ENCODE assay signal across 8 mouse cellular contexts in the genomic region with DNA sequence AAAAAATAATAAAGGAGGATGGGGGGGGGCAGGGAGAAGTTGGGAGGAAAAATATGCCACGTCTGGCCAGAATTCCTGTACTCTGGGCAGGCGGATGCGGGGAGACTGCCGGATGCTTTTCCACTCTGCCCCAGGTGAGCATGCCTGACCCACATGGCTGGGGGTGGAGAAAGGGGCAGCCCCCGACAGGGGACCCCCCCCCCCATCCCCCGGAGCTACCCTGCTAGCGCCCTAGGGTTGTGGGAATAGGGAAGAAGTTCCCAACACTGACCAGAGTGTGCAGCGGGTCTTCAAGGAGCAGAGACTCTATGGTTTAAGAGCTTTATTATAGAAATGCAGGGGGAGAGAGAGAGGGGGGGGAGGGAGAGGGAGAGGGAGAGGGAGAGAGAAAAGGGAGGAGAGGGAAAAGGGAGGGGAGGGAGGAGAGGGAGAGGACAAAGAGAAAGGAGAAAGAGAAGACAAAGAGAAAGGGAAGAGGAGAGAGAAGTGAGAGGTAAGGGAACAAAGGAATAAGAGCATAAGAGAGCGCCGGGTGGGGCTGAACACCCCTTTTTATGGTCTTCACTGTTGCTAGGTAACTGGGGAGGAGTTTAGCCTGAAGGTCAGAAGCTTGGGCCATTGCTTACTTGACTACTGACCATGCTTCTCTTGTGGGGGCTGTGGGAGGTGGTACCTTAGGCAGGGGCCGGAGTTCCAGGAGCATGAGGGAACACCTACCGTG.
DNase-seq lines count a peak whose midpoint lies in the region; ATAC-seq and TF ChIP-seq lines count a peak whose summit lies in the region.
"Not testable (repeated sequence)": the region's sequence is repeated elsewhere in the genome, so short reads cannot be mapped to it uniquely, and the experiment has no call there.

No protein-coding gene starts in this region.

- not testable (repeated sequence) for H3K4me2 ChIP-seq in forebrain, postnatal 0 days (ENCODE audit: low read depth); hindbrain, embryonic 14.5 days (replicated peaks); intestine, embryonic 16.5 days (ENCODE audit: low read depth, low read length); midbrain, embryonic 15.5 days
- H3K4me2 ChIP-seq in limb, embryonic 14.5 days (replicated peaks; ENCODE audit: low read depth, low read length, severe bottlenecking), result peak overlapping the region; percentile 14; the same call in 1 of the 2 replicates
- 0 out of 2 replicates have a peak overlapping the region, but pooled peaks have one; percentile 7 for H3K4me2 ChIP-seq in neural tube, embryonic 14.5 days (ENCODE audit: low read depth, low read length)

- H3K36me3 ChIP-seq in forebrain, embryonic 10.5 days (replicated peaks), result peaks cover 46% of the 10 kb centered on the region
- not testable (repeated sequence) for H3K36me3 ChIP-seq in forebrain, postnatal 0 days (ENCODE audit: insufficient read depth); hindbrain, embryonic 14.5 days (replicated peaks; ENCODE audit: control insufficient read depth, insufficient read depth); intestine, embryonic 16.5 days (ENCODE audit: control insufficient read depth, insufficient read depth, low read length); limb, embryonic 14.5 days (ENCODE audit: control insufficient read depth, insufficient read depth, low read length); midbrain, embryonic 15.5 days (replicated peaks); neural tube, embryonic 14.5 days (ENCODE audit: control insufficient read depth, insufficient read depth, low read length)

- H3K9ac ChIP-seq in forebrain, postnatal 0 days; hindbrain, embryonic 14.5 days; intestine, embryonic 16.5 days (ENCODE audit: low read depth, low read length); limb, embryonic 14.5 days (ENCODE audit: low read depth, low read length, severe bottlenecking); midbrain, embryonic 15.5 days; neural tube, embryonic 14.5 days (replicated peaks; ENCODE audit: low read depth, low read length): not testable (repeated sequence)

- not testable (repeated sequence) for H3K4me3 ChIP-seq in forebrain, embryonic 10.5 days; forebrain, postnatal 0 days (ENCODE audit: low read depth, low read length); hindbrain, embryonic 14.5 days (replicated peaks; ENCODE audit: low read length); intestine, embryonic 16.5 days (ENCODE audit: low read length); limb, embryonic 14.5 days (replicated peaks; ENCODE audit: low read length); midbrain, embryonic 15.5 days; neural tube, embryonic 14.5 days (ENCODE audit: low read depth, low read length)

- 63% methylated on average over 12 of the region's 12 CpGs for WGBS in forebrain, embryonic 10.5 days
- WGBS in forebrain, postnatal 0 days, result 59% methylated on average over 12 of the region's 12 CpGs
- WGBS in hindbrain, embryonic 14.5 days, result 48% methylated on average over 12 of the region's 12 CpGs
- WGBS in intestine, embryonic 16.5 days, result 40% methylated on average over 12 of the region's 12 CpGs
- WGBS in limb, embryonic 14.5 days, result 30% methylated on average over 12 of the region's 12 CpGs
- 46% methylated on average over 12 of the region's 12 CpGs for WGBS in midbrain, embryonic 15.5 days
- 32% methylated on average over 12 of the region's 12 CpGs for WGBS in neural tube, embryonic 14.5 days

- peaks cover 48% of the 10 kb centered on the region for H3K4me1 ChIP-seq in forebrain, embryonic 10.5 days
- peaks cover 13% of the 10 kb centered on the region; the same call in 1 of the 2 replicates for H3K4me1 ChIP-seq in forebrain, postnatal 0 days (ENCODE audit: insufficient read depth)
- peaks cover 16% of the 10 kb centered on the region; the same call in 1 of the 2 replicates for H3K4me1 ChIP-seq in hindbrain, embryonic 14.5 days (replicated peaks; ENCODE audit: control insufficient read depth, insufficient read depth, low read length)
- H3K4me1 ChIP-seq in intestine, embryonic 16.5 days (ENCODE audit: control insufficient read depth, insufficient read depth, low read length); limb, embryonic 14.5 days (ENCODE audit: control insufficient read depth, insufficient read depth, low read length); neural tube, embryonic 14.5 days (ENCODE audit: control insufficient read depth, insufficient read depth, low read length): not testable (repeated sequence)
- peaks cover 21% of the 10 kb centered on the region for H3K4me1 ChIP-seq in midbrain, embryonic 15.5 days

- DNase-seq in ES-CJ7 (ENCODE audit: low read depth, low spot score), result peak; percentile 10
- not testable (repeated sequence) for DNase-seq in forebrain, embryonic 10.5 days (ENCODE audit: extremely low spot score, low spot score); forebrain, postnatal 0 days; hindbrain, embryonic 14.5 days (ENCODE audit: low spot score); limb, embryonic 14.5 days (ENCODE audit: low spot score)

- not testable (repeated sequence) for ATAC-seq in forebrain, postnatal 0 days; limb, embryonic 14.5 days (ENCODE audit: low FRiP score, low read depth)
- ATAC-seq in hindbrain, embryonic 14.5 days (ENCODE audit: low FRiP score), result peak; percentile 22; the same call in 1 of the 2 replicates
- peak; percentile 38; the same call in 1 of the 2 replicates for ATAC-seq in intestine, embryonic 16.5 days
- ATAC-seq in midbrain, embryonic 15.5 days (replicated peaks), result peak; percentile 51; the same call in 1 of the 2 replicates
- peak; percentile 56; the same call in 1 of the 2 replicates for ATAC-seq in neural tube, embryonic 14.5 days (ENCODE audit: low read depth)

- TF ChIP-seq POLR2A in limb, embryonic 14.5 days (IDR thresholded peaks at IDR 0.05; ENCODE audit: borderline replicate concordance, extremely low read depth, insufficient read depth, insufficient read length), result not testable (repeated sequence)

- H3K27ac ChIP-seq in forebrain, embryonic 10.5 days, result peak overlapping the region; percentile 79
- peak overlapping the region; percentile 67; the same call in 1 of the 2 replicates for H3K27ac ChIP-seq in forebrain, postnatal 0 days (ENCODE audit: low read depth, low read length)
- H3K27ac ChIP-seq in hindbrain, embryonic 14.5 days; intestine, embryonic 16.5 days (ENCODE audit: low read length); limb, embryonic 14.5 days (replicated peaks; ENCODE audit: low read depth, low read length); midbrain, embryonic 15.5 days; neural tube, embryonic 14.5 days (ENCODE audit: low read depth, low read length): not testable (repeated sequence)

- not testable (repeated sequence) for H3K27me3 ChIP-seq in forebrain, embryonic 10.5 days (ENCODE audit: poor library complexity, severe bottlenecking); forebrain, postnatal 0 days (ENCODE audit: insufficient read depth, low read length); hindbrain, embryonic 14.5 days (ENCODE audit: control insufficient read depth, insufficient read depth, low read length); intestine, embryonic 16.5 days (replicated peaks; ENCODE audit: control insufficient read depth, insufficient read depth, low read length); limb, embryonic 14.5 days (ENCODE audit: control insufficient read depth, insufficient read depth, low read length); midbrain, embryonic 15.5 days (replicated peaks); neural tube, embryonic 14.5 days (ENCODE audit: control insufficient read depth, insufficient read depth, low read length)

- TF ChIP-seq CTCF in forebrain, postnatal 0 days (IDR thresholded peaks at IDR 0.05; ENCODE audit: low read depth), result not testable (repeated sequence)

- not testable (repeated sequence) for H3K9me3 ChIP-seq in forebrain, embryonic 10.5 days; forebrain, postnatal 0 days (ENCODE audit: low read length); hindbrain, embryonic 14.5 days (ENCODE audit: control insufficient read depth, low read length); intestine, embryonic 16.5 days (ENCODE audit: control insufficient read depth, low read length); limb, embryonic 14.5 days (ENCODE audit: control insufficient read depth, low read length); midbrain, embryonic 15.5 days; neural tube, embryonic 14.5 days (ENCODE audit: control insufficient read depth, low read length)
